In the genomic region with DNA sequence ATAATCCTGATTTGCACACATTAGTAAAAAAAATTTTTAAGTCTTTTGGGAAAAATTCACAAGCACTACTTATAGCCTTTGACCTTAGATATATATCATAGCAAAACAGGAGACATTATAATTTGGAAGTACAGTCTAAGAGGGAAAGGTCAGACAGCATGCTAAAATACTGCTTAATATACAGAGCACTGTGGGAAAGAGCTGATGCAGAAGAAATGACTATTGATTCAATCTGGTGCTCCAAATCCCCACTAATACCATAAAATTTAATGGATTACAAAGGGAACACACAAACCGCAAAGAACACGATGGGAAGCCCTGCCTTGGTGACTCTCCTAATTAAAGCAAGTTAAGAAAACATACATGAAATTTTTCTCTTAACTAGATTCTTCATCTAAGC, we compare ENCODE assay signal across 32 mouse cellular contexts.
"Had no signal": no experiment of that assay in that cellular context is flagged by ENCODE, and none has a peak within 500 bp of the region (broad histone marks: within the 10 kb centered on the region; RNA-seq: fewer than 3 reads in every experiment).

No protein-coding gene starts in this region.

- H3K4me2 ChIP-seq: limb, embryonic 12.5 days; limb, embryonic 13.5 days; limb, embryonic 15.5 days; liver, embryonic 11.5 days; liver, embryonic 12.5 days; liver, embryonic 13.5 days; liver, embryonic 15.5 days; lung, embryonic 14.5 days; lung, embryonic 15.5 days; midbrain, embryonic 11.5 days; midbrain, embryonic 12.5 days; midbrain, embryonic 13.5 days; midbrain, embryonic 15.5 days; neural tube, embryonic 12.5 days had no signal

- H3K9ac ChIP-seq: limb, embryonic 12.5 days; limb, embryonic 13.5 days; limb, embryonic 15.5 days; liver, embryonic 12.5 days; liver, embryonic 13.5 days; liver, embryonic 14.5 days; liver, embryonic 15.5 days; liver, postnatal 0 days; lung, embryonic 14.5 days; lung, embryonic 15.5 days; midbrain, embryonic 12.5 days; midbrain, embryonic 13.5 days; midbrain, embryonic 15.5 days; neural tube, embryonic 12.5 days had no signal

- H3K9me3 ChIP-seq: limb, embryonic 10.5 days; limb, embryonic 12.5 days; limb, embryonic 13.5 days; limb, embryonic 15.5 days; liver, embryonic 12.5 days; liver, embryonic 13.5 days; liver, embryonic 15.5 days; lung, embryonic 15.5 days; megakaryocyte, embryonic 14.5 days; midbrain, embryonic 10.5 days; midbrain, embryonic 12.5 days; midbrain, embryonic 13.5 days; midbrain, embryonic 15.5 days; neural tube, embryonic 12.5 days had no signal

- ATAC-seq: liver, embryonic 12.5 days; liver, postnatal 0 days; lung, postnatal 0 days; midbrain, embryonic 13.5 days; midbrain, embryonic 15.5 days; midbrain, embryonic 16.5 days had no signal

- H3K27me3 ChIP-seq: limb, embryonic 12.5 days; limb, embryonic 13.5 days; limb, embryonic 15.5 days; liver, embryonic 12.5 days; liver, embryonic 13.5 days; liver, embryonic 15.5 days; lung, embryonic 15.5 days; megakaryocyte, embryonic 14.5 days; midbrain, embryonic 12.5 days; midbrain, embryonic 13.5 days; midbrain, embryonic 15.5 days; neural tube, embryonic 12.5 days had no signal

- H3K4me3 ChIP-seq: limb, embryonic 10.5 days; limb, embryonic 12.5 days; limb, embryonic 13.5 days; limb, embryonic 15.5 days; liver, embryonic 12.5 days; liver, embryonic 13.5 days; liver, embryonic 15.5 days; lung, embryonic 15.5 days; megakaryocyte, embryonic 14.5 days; midbrain, embryonic 10.5 days; midbrain, embryonic 12.5 days; midbrain, embryonic 13.5 days; midbrain, embryonic 15.5 days; myocyte; neural tube, embryonic 12.5 days had no signal

- H3K36me3 ChIP-seq: limb, embryonic 10.5 days; limb, embryonic 12.5 days; limb, embryonic 13.5 days; limb, embryonic 15.5 days; liver, embryonic 12.5 days; liver, embryonic 13.5 days; liver, embryonic 15.5 days; lung, embryonic 15.5 days; midbrain, embryonic 10.5 days; midbrain, embryonic 12.5 days; midbrain, embryonic 13.5 days; midbrain, embryonic 15.5 days; neural tube, embryonic 12.5 days had no signal

- DNase-seq: left cerebral cortex, postnatal 4 days; liver; liver, embryonic 13.5 days; liver, postnatal 0 days; lung, adult 18-20 months; lung, adult 2 months; lung, embryonic 14.5 days; lung, postnatal 10 days; lung, postnatal 14 days; lung, postnatal 36 days; lung, postnatal 4 days; midbrain, embryonic 14.5 days had no signal

- H3K4me1 ChIP-seq: limb, embryonic 10.5 days; limb, embryonic 12.5 days; limb, embryonic 13.5 days; limb, embryonic 15.5 days; liver, embryonic 12.5 days; liver, embryonic 13.5 days; liver, embryonic 15.5 days; lung, embryonic 15.5 days; midbrain, embryonic 10.5 days; midbrain, embryonic 12.5 days; midbrain, embryonic 13.5 days; midbrain, embryonic 15.5 days; neural tube, embryonic 12.5 days had no signal

- H3K27ac ChIP-seq: limb, embryonic 10.5 days; limb, embryonic 12.5 days; limb, embryonic 13.5 days; limb, embryonic 15.5 days; liver, embryonic 12.5 days; liver, embryonic 13.5 days; liver, embryonic 14.5 days; liver, embryonic 15.5 days; lung, embryonic 15.5 days; macrophage; midbrain, embryonic 10.5 days; midbrain, embryonic 12.5 days; midbrain, embryonic 13.5 days; midbrain, embryonic 15.5 days; neural tube, embryonic 12.5 days had no signal
